Mouse (Mus musculus) kidney, embryonic 14.5 days (tissue): ENCODE data around the gene Clcnka. TPM values are rescaled to one million over a fixed set of nuclear protein-coding genes. Genes with fewer than 3 reads are reported as not detected.
A peak's percentile ranks its signal among the peaks of the same experiment; 100 is the strongest.

ENCODE experiments used
- ATAC-seq: fragments of 200-750 bp; cut with Nextera tagmentation; 2 replicates; pipeline ENCODE4 v1.8.0; 2017; ENCODE audit warnings: moderate number of reproducible peaks, mild to moderate bottlenecking, moderate TSS enrichment, moderate library complexity; ENCODE audit not compliant: low FRiP score, low TSS enrichment
- H3K27ac ChIP-seq: fragments of 300-500 bp; sonication (generic); 2 replicates; pipeline ENCODE4 v1.5.1; 2014; ENCODE audit warnings: low read depth, mild to moderate bottlenecking, low read length, moderate library complexity, mixed read lengths
- H3K27me3 ChIP-seq: fragments of 300-500 bp; sonication (generic); 2 replicates; pipeline ENCODE4 v1.6.1; 2014; ENCODE audit warnings: mild to moderate bottlenecking, low read length; ENCODE audit not compliant: control insufficient read depth, insufficient read depth
- H3K36me3 ChIP-seq: fragments of 300-500 bp; sonication (generic); 2 replicates; pipeline ENCODE4 v1.6.1; 2014; ENCODE audit warnings: low read length, mixed read lengths; ENCODE audit not compliant: control insufficient read depth, insufficient read depth
- H3K4me1 ChIP-seq: fragments of 300-500 bp; sonication (generic); 2 replicates; pipeline ENCODE4 v1.6.1; 2014; ENCODE audit warnings: low read length, mixed read lengths; ENCODE audit not compliant: control insufficient read depth, insufficient read depth
- H3K4me2 ChIP-seq: fragments of 300-500 bp; sonication (generic); replicated peaks from 2 replicates; pipeline ENCODE4 v1.6.1; 2014; ENCODE audit warnings: low read depth, mild to moderate bottlenecking, low read length
- H3K4me3 ChIP-seq: fragments of 300-500 bp; sonication (generic); 2 replicates; pipeline ENCODE4 v1.5.1; 2014; ENCODE audit warnings: mild to moderate bottlenecking, low read length
- H3K9ac ChIP-seq: fragments of 300-500 bp; sonication (generic); 2 replicates; pipeline ENCODE4 v1.6.1; 2014; ENCODE audit warnings: low read depth, mild to moderate bottlenecking, low read length, moderate library complexity
- H3K9me3 ChIP-seq: fragments of 300-500 bp; sonication (generic); 2 replicates; pipeline ENCODE4 v1.6.1; 2016; ENCODE audit warnings: low read length; ENCODE audit not compliant: control insufficient read depth
- WGBS: fragments of 180-500 bp; shearing (Covaris S2); extraction: QIAGEN DNeasy Blood & Tissue Kit; methylation state at CpG from one replicate; pipeline ENCODE4 v1.1.7; 2014; 5-methylcytosine and 5-hydroxymethylcytosine counted together
- polyA plus RNA-seq: library from polyadenylated mRNA; unstranded; fragments of >200 nt; fragmentation: Nextera tagmentation; extraction: Ambion mirVana; gene quantifications from 2 replicates; pipeline ENCODE4 v1.2.1, GENCODE M21; 2014

The Clcnka gene
- 2.0 and 3.9 TPM in 2 replicates for polyA plus RNA-seq

DNA sequence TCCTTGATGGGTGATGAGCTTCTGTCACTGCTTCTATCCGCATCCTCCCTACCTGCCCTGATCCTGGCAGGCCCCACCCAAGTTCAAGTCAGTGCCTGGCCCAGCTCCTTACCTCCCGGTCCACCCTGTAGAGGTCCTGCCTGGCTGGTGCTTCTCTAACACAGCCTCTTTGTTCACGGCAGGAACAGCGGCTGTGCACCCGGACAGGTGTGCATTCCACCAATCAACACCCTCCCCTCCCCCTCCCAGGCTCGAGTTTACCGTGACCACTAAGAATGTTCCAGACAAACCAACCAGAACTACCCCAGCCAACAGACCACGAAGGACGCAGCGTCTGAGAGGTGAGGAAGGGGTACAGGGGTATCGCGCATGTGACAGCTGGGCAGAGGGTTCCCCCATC is at the start of gene Clcnka:
Gene Clcnka (minus strand): TSS at position 180 of the 400 bp plus-strand sequence.
- H3K4me3 ChIP-seq: no peak within 1 kb of the TSS
- peak within 1 kb of the TSS; percentile 12 for H3K4me2 ChIP-seq
- no peaks in the 10 kb centered on the region for H3K27me3 ChIP-seq
- no peaks in the 10 kb centered on the region for H3K9me3 ChIP-seq
- H3K4me1 ChIP-seq: no peaks in the 10 kb centered on the region; the same call in 1 of the 2 replicates
- H3K9ac ChIP-seq: no peak within 1 kb of the TSS
- no peak within 1 kb of the TSS for H3K27ac ChIP-seq
- WGBS: 47% methylated on average over 12 of the region's 12 CpGs
- no peaks in the 10 kb centered on the region for H3K36me3 ChIP-seq
- no peak; the same call in 1 of the 2 replicates for ATAC-seq

DNA sequence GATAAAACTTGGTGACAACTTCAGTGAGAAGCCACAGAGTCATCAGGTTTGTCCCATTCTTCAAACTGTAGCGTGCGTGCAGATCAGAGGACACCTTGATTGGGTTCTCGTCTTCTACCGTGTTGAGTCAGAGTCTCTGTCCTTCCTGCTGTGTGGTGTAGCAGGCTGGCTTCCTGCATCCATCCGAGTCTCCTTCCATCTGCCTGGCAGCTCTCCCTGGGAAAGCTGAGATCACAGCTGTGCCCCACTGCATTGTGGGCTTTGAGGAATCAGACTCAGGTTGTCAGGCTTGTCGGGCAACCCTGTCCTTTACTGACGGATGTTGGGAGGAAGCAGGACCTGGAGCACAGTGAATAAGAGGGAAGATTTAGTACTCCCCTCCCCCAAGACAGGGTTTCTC is 47.7 kb upstream of the Clcnka start:
- Histone ChIP-seq H3K4me3 (no peak overlapping the region), H3K27ac (no peak overlapping the region), H3K9ac (no peak overlapping the region), H3K27me3 (no peaks in the 10 kb centered on the region), H3K36me3 (peaks cover 32% of the 10 kb centered on the region), H3K4me1 (peaks cover 21% of the 10 kb centered on the region), H3K9me3 (no peaks in the 10 kb centered on the region), H3K4me2 (no peak overlapping the region)
- 78% methylated on average over 7 of the region's 7 CpGs for whole genome bisulfite sequencing
- no peak for ATAC-seq

DNA sequence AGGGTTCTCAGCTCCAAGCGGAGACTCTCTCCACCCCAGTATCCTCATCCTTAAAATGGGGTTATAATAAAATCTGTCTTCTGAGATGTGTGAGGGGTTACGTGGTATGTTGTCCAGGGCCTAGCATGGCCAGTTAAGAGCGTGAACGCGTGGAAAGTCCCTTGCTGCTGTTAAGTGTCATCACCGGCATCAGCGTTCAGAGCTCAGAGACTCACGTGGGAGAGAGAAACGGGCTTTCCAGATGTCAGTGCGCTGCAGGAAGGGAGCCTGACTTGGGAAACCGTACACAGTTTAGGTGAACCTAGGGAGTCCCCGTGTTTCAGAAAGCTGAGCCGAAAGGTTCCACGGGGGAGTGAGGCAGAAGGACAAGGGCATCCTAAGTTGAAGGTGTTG is 46.8 kb upstream of the Clcnka start:
- Histone ChIP-seq H3K36me3 (peaks cover 32% of the 10 kb centered on the region), H3K27me3 (no peaks in the 10 kb centered on the region), H3K9ac (peak overlapping the region; percentile 94), H3K4me3 (peak overlapping the region; percentile 96), H3K27ac (no peak overlapping the region), H3K4me1 (peaks cover 24% of the 10 kb centered on the region), H3K4me2 (peak overlapping the region; percentile 77), H3K9me3 (no peaks in the 10 kb centered on the region)
- ATAC-seq: no peak
- 10% methylated on average over 14 of the region's 14 CpGs for WGBS

DNA sequence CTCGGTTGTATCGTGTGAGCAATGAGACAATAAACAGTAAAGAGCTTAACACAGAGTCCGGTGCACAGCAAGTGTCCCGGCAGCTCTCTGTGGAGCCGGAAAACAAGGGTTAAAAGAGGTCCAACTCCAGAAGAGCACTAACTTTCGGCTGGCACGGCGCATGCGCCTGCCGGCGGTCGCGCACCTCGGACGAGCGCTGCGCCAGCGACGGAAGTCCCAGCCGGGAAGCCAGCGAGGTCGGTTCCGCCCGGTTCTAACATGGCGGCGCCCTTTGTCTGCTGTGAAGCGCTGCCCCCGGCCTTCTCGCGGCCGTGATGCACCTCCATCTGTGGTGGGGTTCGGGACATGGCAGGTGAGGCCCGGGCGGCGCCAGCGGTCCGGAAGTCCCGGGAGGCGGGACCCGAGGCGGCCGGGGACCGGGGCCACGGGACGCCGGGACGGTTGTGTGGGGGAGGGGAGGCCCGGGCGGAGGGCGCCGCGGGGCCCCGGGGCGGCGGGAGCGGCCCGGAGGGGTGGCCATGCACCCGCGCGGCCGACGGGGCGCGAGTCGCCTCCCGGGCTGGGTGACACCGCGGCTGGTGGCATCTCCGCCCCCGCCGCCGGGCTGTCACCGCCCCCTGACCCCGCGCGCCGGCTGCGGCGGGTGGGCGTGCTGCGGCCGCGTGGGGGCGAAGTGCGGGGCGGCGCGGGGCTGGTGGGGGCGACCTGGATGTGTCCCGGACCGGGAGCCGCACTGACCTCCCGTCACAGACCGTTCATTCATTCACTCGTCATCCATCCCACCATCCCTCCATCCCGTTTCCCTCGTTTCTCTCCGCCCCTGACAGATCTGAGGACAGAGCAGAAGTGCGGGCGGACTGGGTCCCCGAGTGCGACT is 46.2 kb upstream of the Clcnka start, which contains the start of gene Zbtb17:
Gene Zbtb17 (plus strand): TSS at position 204 of the 877 bp plus-strand sequence.
- H3K27me3 ChIP-seq: no peaks in the 10 kb centered on the region
- peak within 1 kb of the TSS; percentile 96 for H3K4me3 ChIP-seq
- peak; percentile 92 for ATAC-seq
- H3K27ac ChIP-seq: peak within 1 kb of the TSS; percentile 83
- H3K4me2 ChIP-seq: peak within 1 kb of the TSS; percentile 77
- H3K36me3 ChIP-seq: peaks cover 31% of the 10 kb centered on the region
- no peaks in the 10 kb centered on the region for H3K9me3 ChIP-seq
- peak within 1 kb of the TSS; percentile 94 for H3K9ac ChIP-seq
- peaks cover 24% of the 10 kb centered on the region for H3K4me1 ChIP-seq
- WGBS: under 1% methylated on average over 81 of the region's 102 CpGs

GRCm38 (mm10) chr4:141443641-141444429 is 45.3 kb upstream of the Clcnka start:
- Histone ChIP-seq H3K9ac (peak overlapping the region; percentile 94), H3K4me3 (peak overlapping the region; percentile 96), H3K4me1 (peaks cover 24% of the 10 kb centered on the region), H3K27me3 (no peaks in the 10 kb centered on the region), H3K36me3 (peaks cover 24% of the 10 kb centered on the region), H3K27ac (peak overlapping the region; percentile 83; the same call in 1 of the 2 replicates), H3K9me3 (no peaks in the 10 kb centered on the region), H3K4me2 (peak overlapping the region; percentile 77)
- WGBS: 38% methylated on average over 11 of the region's 11 CpGs
- ATAC-seq: peak; percentile 4; the same call in 1 of the 2 replicates

DNA sequence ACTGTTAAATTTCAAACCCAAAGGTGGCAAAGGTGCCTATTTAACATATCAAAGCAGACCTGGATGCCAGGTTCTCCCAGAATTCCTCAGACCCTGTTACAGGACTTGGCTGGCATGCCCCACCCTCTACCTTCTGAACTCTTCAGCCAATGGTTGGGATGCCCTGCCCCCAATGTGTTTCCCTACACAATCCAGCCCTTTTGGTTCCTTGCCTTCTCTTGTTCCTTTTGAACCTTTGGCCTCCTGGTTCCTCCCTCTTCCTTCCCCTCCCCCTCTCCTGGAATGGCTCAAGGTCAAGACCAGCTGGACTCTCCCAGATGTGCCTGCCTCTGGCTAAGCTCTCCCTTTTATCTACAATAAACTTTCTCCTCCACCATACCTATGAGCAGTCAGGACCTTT is 42.4 kb upstream of the Clcnka start:
- H3K4me3 ChIP-seq: no peak overlapping the region
- no peak for ATAC-seq

GRCm38 (mm10) chr4:141439083-141439803 is 40.7 kb upstream of the Clcnka start:
- Histone ChIP-seq H3K27me3 (no peaks in the 10 kb centered on the region), H3K36me3 (no peaks in the 10 kb centered on the region), H3K27ac (no peak overlapping the region), H3K4me2 (no peak overlapping the region), H3K4me1 (peaks cover 11% of the 10 kb centered on the region; the same call in 1 of the 2 replicates), H3K9me3 (no peaks in the 10 kb centered on the region), H3K4me3 (no peak overlapping the region), H3K9ac (no peak overlapping the region)
- WGBS: 78% methylated on average over 12 of the region's 12 CpGs
- ATAC-seq: no peak

More for the DNA sequence above, 42.4 kb upstream of the Clcnka start:
- Histone ChIP-seq H3K9me3 (no peaks in the 10 kb centered on the region), H3K4me2 (no peak overlapping the region), H3K9ac (no peak overlapping the region), H3K27me3 (no peaks in the 10 kb centered on the region), H3K36me3 (no peaks in the 10 kb centered on the region), H3K27ac (no peak overlapping the region), H3K4me1 (peaks cover 19% of the 10 kb centered on the region)

DNA sequence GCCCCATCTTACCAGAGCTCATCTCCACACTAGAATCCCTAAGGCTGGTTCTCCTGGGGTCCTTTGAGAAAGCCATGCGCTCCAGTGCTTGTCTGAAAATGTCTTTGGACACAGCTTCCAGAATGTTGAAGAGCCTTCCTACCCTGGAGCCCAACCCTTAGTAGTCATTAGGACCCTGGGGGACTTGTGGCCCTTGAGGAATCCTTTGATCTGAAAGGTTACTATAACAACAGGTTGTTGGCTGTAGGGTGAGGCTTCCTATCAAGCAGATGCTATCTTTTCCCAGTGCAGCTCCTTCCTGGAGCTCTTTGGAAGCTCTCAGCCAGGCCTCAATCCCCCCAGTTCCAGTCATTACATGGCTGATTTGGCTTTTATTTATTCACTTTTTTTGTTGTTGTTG is 37.5 kb upstream of the Clcnka start, which contains the start of gene Srarp:
Gene Srarp (minus strand): TSS at position 132 of the 400 bp plus-strand sequence.
- no peaks in the 10 kb centered on the region for H3K27me3 ChIP-seq
- no peak within 1 kb of the TSS for H3K4me2 ChIP-seq
- no peak within 1 kb of the TSS for H3K9ac ChIP-seq
- no peaks in the 10 kb centered on the region for H3K9me3 ChIP-seq
- 68% methylated on average over 1 of the region's 1 CpGs for whole genome bisulfite sequencing
- H3K4me3 ChIP-seq: no peak within 1 kb of the TSS
- H3K27ac ChIP-seq: no peak within 1 kb of the TSS
- H3K4me1 ChIP-seq: 0 out of 2 replicates have a peak, but pooled peaks cover 3% of the 10 kb centered on the region
- no peak for ATAC-seq
- H3K36me3 ChIP-seq: no peaks in the 10 kb centered on the region
